Mouse (Mus musculus) Patski (cell line): ENCODE data around the gene Ddah1. TPM values are rescaled to one million over a fixed set of nuclear protein-coding genes. Genes with fewer than 3 reads are reported as not detected.
A peak's percentile ranks its signal among the peaks of the same experiment; 100 is the strongest.

Source experiments
- ATAC-seq: fragments of 100-300 bp; one replicate; pipeline ENCODE4 v1.8.0; 2021
- CTCF ChIA-PET: fragments of 350-600 bp; sonication (Branson Sonifier 250); formaldehyde crosslinking; loops from one replicate; lab custom pipeline; 2022; ENCODE audit warnings: inconsistent platforms; lab: Charles Lee
- POLR2A ChIA-PET: fragments of 350-600 bp; sonication (Branson Sonifier 250); formaldehyde crosslinking; loops from one replicate; lab custom pipeline; 2022; ENCODE audit warnings: antibody characterized with exemption, inconsistent platforms; lab: Charles Lee
- DNase-seq: peaks from one replicate; pipeline ENCODE4 v3.0.0-alpha.2; 2011; ENCODE audit warnings: low read depth, low spot score
- H3K27me3 ChIP-seq: fragments of 371-371 bp; one replicate; pipeline ENCODE4 v1.5.1; 2021
- CTCF ChIP-seq: fragments of 100-300 bp; IDR thresholded peaks from one replicate; pipeline ENCODE4 v1.5.1; 2021
- in situ Hi-C: fragments of 300-500 bp; cut with MboI; formaldehyde crosslinking; loops from 3 replicates; pipeline ENCODE4 v1.11.1; 2018; ENCODE audit warnings: low pct_unique_long_range_greater_than_20kb, mixed read lengths
- polyA plus RNA-seq: library from polyadenylated mRNA; unstranded; gene quantifications from one replicate; pipeline ENCODE4 v1.2.3, GENCODE M21; 2021

Ddah1 gene
- polyA plus RNA-seq, 1 experiment from 2014 or later = 138 TPM

DNA sequence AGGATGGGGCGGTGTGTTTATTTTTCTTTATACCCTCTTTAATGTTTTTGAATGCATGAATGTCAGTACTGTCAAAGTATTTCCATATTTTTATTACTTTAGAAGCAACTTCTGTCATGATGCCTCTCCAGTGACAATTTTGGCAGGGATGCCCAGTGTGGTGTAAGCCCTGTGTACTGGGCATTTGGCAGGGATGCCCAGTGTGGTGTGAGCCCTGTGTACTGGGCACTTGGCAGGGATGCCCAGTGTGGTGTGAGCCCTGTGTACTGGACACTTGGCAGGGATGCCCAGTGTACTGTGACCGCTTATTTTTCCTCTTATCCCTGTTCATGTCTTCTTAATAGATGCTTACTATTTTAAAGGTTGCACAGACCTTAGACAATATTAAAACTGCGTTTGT lies 85.4 kb downstream of the Ddah1 start:
- no peaks in the 10 kb centered on the region for H3K27me3 ChIP-seq
- POLR2A ChIA-PET = interaction anchor here (0.6 kb wide), 1 partner anchor 42 kb away, joined by 3 read pairs; no protein-coding TSS in a partner anchor
- TF ChIP-seq CTCF = no peak
- DNase-seq (no peak), ATAC-seq (peak; percentile 12)
- in situ Hi-C loops = no loop called here
- CTCF ChIA-PET = interaction anchor here (1.6 kb wide), 1 partner anchor 13 kb away, joined by 4 read pairs; no protein-coding TSS in a partner anchor

DNA sequence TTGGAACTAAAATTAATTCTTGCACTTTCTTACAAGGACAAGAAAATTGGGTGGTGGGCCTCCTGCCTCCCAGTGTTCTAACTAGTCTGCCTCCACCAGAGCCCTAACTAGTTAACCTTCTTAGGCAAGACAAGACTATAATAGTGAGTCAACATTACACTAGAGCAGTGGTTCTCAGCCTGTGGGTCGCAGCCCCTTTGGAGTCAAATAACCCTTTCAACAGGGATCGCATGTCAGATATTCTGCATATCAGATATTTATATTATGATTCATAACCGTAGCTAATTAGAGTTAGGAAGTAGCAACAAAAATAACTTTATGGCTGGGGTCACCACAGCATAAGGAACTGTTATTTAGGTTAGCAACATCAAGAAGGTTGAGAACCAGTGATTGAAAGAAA lies 86.4 kb downstream of the Ddah1 start:
- CTCF ChIA-PET = interaction anchor here (1.6 kb wide), 1 partner anchor 12 kb away, joined by 4 read pairs; no protein-coding TSS in a partner anchor
- ATAC-seq (no peak), DNase-seq (no peak)
- no peaks in the 10 kb centered on the region for H3K27me3 ChIP-seq
- in situ Hi-C loops = no loop called here
- no peak for TF ChIP-seq CTCF
- POLR2A ChIA-PET = no interaction called here

DNA sequence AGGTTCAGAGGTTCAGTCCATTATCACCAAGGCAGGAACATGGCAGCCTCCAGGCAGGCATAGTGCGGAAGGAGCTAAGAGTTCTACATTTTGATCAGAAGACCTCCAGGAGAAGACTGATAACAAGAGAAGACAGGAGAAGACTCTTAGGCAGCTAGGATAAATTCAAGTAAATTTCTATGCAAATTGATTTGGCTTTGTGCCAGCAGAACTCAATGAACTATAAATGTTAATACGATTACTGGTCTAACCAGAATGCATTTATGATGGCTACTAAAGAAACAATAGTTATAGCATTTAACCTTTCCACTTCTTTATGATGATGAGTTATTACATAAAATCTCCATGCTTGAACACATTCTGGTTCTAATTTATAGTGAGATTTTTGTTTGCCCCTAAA lies 87.8 kb downstream of the Ddah1 start:
- DNase-seq = no peak
- TF ChIP-seq CTCF = no peak
- no peaks in the 10 kb centered on the region for H3K27me3 ChIP-seq
- no peak for ATAC-seq
- ChIA-PET POLR2A (interaction anchor here (1.1 to 1.2 kb wide), 4 partner anchors 9 to 34 kb away, joined by 3 read pairs; no protein-coding TSS in a partner anchor), CTCF (interaction anchor here (0.8 to 1.3 kb wide), 3 partner anchors 7 to 23 kb away, joined by 3 read pairs; no protein-coding TSS in a partner anchor)
- in situ Hi-C loops = no loop called here

DNA sequence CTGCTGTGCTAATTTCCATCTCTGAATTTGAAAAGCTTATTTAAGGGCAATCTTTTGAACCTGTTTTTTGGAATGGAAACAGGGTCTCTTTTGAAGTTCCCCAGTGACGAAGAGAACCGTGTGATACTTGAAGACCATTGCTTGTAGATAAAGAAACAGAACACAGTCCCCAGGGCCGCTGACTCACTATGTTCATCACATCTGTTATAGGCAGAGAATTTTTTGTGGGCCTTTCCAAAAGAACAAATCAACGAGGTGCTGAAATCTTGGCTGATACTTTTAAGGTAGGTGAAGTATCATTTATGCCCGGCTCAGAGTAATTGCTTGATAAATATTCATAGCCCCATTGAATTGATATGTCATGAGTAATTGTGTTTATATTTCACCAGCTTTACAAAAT lies 93.6 kb downstream of the Ddah1 start:
- ATAC-seq (no peak), DNase-seq (no peak)
- no peaks in the 10 kb centered on the region for H3K27me3 ChIP-seq
- CTCF ChIA-PET = interaction anchor here (1.2 to 1.6 kb wide), 2 partner anchors 10 to 11 kb away, joined by 3 read pairs; no protein-coding TSS in a partner anchor
- TF ChIP-seq CTCF = no peak
- POLR2A ChIA-PET = interaction anchor here (1.1 kb wide), 1 partner anchor 24 kb away, joined by 3 read pairs; no protein-coding TSS in a partner anchor
- in situ Hi-C loops = no loop called here

DNA sequence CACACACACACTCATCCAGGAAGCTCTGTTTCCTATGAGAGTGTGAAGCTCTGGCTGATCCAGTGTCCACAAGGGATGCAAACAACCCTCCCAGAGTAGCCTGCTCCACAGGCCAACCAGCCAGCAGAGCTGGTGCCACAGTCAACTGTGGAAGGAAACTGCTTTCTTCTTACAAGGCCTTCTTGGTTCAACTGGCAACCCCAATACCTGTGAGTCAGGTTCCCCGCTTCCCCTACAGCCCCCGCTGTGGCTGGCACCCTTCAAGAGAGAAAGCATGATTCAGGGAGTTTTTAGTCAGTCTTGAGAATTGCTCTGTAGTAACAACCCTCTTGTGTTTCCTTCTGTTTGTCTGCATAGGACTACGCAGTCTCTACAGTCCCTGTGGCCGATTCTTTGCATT lies 94.3 kb downstream of the Ddah1 start:
- CTCF ChIA-PET = interaction anchor here (0.9 to 2.1 kb wide), 5 partner anchors 9 to 25 kb away, joined by 3 to 5 read pairs (median 3); no protein-coding TSS in a partner anchor
- no peaks in the 10 kb centered on the region for H3K27me3 ChIP-seq
- TF ChIP-seq CTCF = no peak
- in situ Hi-C loops = no loop called here
- POLR2A ChIA-PET = interaction anchor here (1.4 kb wide), 1 partner anchor 11 kb away, joined by 5 read pairs; no protein-coding TSS in a partner anchor
- no peak for ATAC-seq
- no peak for DNase-seq

DNA sequence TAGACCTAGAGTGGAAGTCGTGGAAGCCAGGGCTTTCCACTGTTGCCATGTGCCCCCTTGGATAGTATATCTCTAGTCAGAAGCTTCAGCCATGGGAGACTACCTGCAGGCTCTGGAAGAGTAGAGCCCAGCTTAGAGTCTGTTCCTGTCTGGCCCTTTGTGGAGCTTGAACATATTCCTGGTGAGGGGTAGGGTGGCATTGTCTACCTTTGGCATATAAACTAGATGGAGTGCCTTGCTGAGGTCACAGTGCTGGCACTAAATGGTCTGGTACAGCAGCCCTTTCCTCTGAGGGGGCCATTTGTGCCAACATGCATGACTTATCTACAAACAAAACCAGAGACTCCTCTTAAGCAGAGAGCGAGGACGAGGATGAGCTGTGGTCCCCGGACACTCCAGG lies 95.2 kb downstream of the Ddah1 start:
- no peaks in the 10 kb centered on the region for H3K27me3 ChIP-seq
- ChIA-PET POLR2A (interaction anchor here (1.4 to 1.6 kb wide), 2 partner anchors 12 to 46 kb away, joined by 4 to 5 read pairs; no protein-coding TSS in a partner anchor), CTCF (interaction anchor here (0.7 to 2.1 kb wide), 9 partner anchors 9 to 121 kb away, joined by 3 to 5 read pairs (median 4); partner anchors contain the start of gene 2410004B18Rik)
- in situ Hi-C loops = no loop called here
- ATAC-seq (no peak), DNase-seq (no peak)
- TF ChIP-seq CTCF = no peak

DNA sequence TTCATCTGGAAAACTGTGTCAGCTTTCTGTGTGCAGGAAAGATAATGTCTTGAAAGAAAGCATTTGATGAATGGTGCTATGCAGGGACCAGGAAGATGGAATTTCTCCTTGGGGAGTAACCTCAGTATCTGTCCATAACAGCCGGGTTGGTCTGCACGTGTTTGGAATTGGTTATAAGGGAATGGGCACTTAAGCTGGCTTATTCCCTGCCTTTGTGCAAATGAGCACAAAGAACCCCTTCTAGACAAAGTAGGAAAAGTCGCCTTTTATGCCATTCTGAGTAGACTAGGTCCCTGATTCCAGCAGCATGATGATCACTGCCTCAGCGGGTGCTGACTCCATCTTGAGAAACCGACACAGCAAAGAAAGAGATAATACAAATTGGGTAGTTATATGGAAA lies 96.0 kb downstream of the Ddah1 start:
- TF ChIP-seq CTCF = no peak
- in situ Hi-C loops = no loop called here
- CTCF ChIA-PET = interaction anchor here (1.0 to 2.1 kb wide), 7 partner anchors 8 to 84 kb away, joined by 3 to 5 read pairs (median 4); partner anchors contain the start of gene 2410004B18Rik
- no peaks in the 10 kb centered on the region for H3K27me3 ChIP-seq
- POLR2A ChIA-PET = interaction anchor here (1.6 kb wide), 1 partner anchor 45 kb away, joined by 4 read pairs; no protein-coding TSS in a partner anchor
- no peak for DNase-seq
- ATAC-seq = no peak

DNA sequence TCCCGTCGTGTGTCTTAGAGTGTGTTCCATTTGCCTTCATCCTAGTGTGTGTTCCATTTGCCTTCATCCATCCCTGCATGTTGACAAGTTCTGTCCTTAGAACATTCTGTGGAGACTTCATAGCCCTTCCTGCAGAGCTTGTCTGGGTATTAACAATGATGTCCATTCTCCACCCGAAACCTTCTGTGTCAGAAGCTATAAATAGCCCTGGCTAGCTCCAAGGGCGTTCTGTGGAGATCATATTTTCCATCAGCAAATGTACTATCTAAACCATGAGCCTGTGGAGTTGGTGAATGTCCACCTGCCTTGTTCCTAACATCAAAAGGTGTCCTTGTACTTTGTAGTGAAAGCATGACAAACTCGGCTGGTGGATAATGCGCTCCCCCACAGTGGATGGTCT lies 96.8 kb downstream of the Ddah1 start:
- no peak for ATAC-seq
- in situ Hi-C loops = no loop called here
- CTCF ChIA-PET = interaction anchor here (1.0 to 1.5 kb wide), 4 partner anchors 8 to 93 kb away, joined by 3 to 4 read pairs (median 3); no protein-coding TSS in a partner anchor
- no peak for DNase-seq
- TF ChIP-seq CTCF = no peak
- POLR2A ChIA-PET = no interaction called here
- no peaks in the 10 kb centered on the region for H3K27me3 ChIP-seq

DNA sequence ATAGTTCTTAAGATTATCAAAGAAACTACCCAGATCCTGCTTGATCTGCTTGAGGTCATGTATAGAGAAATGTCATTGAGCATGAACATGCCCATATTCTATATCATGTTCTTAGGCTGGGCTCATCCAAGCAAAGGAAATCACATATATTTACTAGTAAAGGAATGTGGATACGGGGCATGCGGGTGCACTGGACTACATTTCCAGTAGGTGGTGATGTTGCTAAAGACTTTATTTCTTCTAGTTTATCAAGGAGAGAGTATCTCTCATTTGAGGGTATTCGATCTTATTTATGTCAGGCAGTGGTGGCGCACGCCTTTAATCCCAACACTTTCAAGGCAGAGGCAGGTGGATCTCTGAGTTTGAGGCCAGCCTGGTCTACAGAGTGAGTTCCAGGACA lies 99.9 kb downstream of the Ddah1 start:
- ATAC-seq (no peak), DNase-seq (no peak)
- ChIA-PET CTCF (interaction anchor here (0.8 to 1.6 kb wide), 3 partner anchors 14 to 46 kb away, joined by 4 to 5 read pairs (median 4); no protein-coding TSS in a partner anchor), POLR2A (interaction anchor here (1.5 kb wide), 1 partner anchor 208 kb away, joined by 5 read pairs; no protein-coding TSS in a partner anchor)
- peak; percentile 73 for TF ChIP-seq CTCF
- in situ Hi-C loops = no loop called here
- no peaks in the 10 kb centered on the region for H3K27me3 ChIP-seq

DNA sequence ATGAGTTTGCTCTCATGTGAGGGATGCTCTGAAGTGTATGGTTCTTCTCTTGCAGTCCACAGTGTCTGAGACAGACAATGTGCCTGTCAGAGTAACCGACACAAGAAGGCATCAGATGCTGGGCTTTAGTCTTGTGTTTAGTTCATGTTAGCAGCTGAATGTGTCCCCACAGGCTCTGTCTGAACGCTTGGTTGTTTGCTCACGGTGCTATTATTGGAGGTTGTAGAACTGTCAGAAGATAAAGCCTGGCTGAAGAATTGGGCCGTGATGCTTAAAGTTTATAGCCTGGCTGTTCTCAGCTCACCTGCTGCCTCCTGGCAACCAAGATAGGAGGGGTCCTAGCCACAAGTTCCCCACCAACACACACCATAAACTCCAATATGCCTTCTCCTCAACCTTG lies 104.0 kb downstream of the Ddah1 start:
- H3K27me3 ChIP-seq = no peaks in the 10 kb centered on the region
- ChIA-PET POLR2A (interaction anchor here (0.6 kb wide), 1 partner anchor 896 kb away, joined by 3 read pairs; no protein-coding TSS in a partner anchor), CTCF (interaction anchor here (0.9 to 1.9 kb wide), 5 partner anchors 9 to 17 kb away, joined by 3 to 6 read pairs (median 4); no protein-coding TSS in a partner anchor)
- in situ Hi-C loops = no loop called here
- no peak for TF ChIP-seq CTCF
- DNase-seq (no peak), ATAC-seq (no peak)
